Mouse (Mus musculus) bone marrow macrophage, adult 2 months (primary cell): Measurements from ENCODE around the gene Arsa.

Experiments
- CTCF ChIP-seq: IDR thresholded peaks from 2 replicates; pipeline ENCODE4 v1.5.1; 2012; ENCODE audit warnings: low read depth, mild to moderate bottlenecking, low read length, moderate library complexity
- POLR2A ChIP-seq: IDR thresholded peaks from 2 replicates; pipeline ENCODE4 v1.6.1; 2012; ENCODE audit warnings: mild to moderate bottlenecking, low read depth, low read length, borderline replicate concordance

GRCm38 (mm10) chr15:89524001-89524571, 46.9 kb upstream of the Arsa start:
- TF ChIP-seq POLR2A (no peak), CTCF (no peak)
